Mouse (Mus musculus): ENCODE measurements at regions not wholly inside any gene's neighbourhood (a gene's known extent, or its start where the extent isn't known, plus 50 kb on each side); places are given as distances from the start of the nearest gene placed in this dataset.

GRCm38 (mm10) chr17:82999710-83000109, 215.4 kb upstream of the Pkdcc start:
- no peak overlapping the region for H3K27ac ChIP-seq (ENCODE audit: low read depth, low read length)
- H3K4me1 ChIP-seq (replicated peaks; ENCODE audit: control insufficient read depth, insufficient read depth, low read length): no peaks in the 10 kb centered on the region
- no peak overlapping the region for H3K4me3 ChIP-seq (ENCODE audit: low read depth, low read length)
- no peak for ATAC-seq (replicated peaks; ENCODE audit: low FRiP score)
- H3K9ac ChIP-seq (ENCODE audit: low read depth, low read length): no peak overlapping the region
- H3K27me3 ChIP-seq (replicated peaks; ENCODE audit: control insufficient read depth, insufficient read depth, low read length): no peaks in the 10 kb centered on the region
- no peak overlapping the region for H3K4me2 ChIP-seq
- no peak for DNase-seq (ENCODE audit: low spot score)
- WGBS: 75% methylated on average over 10 of the region's 10 CpGs
- H3K9me3 ChIP-seq (ENCODE audit: control insufficient read depth, low read length): no peaks in the 10 kb centered on the region
- H3K36me3 ChIP-seq (ENCODE audit: control insufficient read depth, insufficient read depth, low read length): no peaks in the 10 kb centered on the region

- Histone ChIP-seq H3K4me1 (replicated peaks; ENCODE audit: control insufficient read depth, insufficient read depth, low read length) (no peaks in the 10 kb centered on the region), H3K27me3 (replicated peaks; ENCODE audit: control insufficient read depth, insufficient read depth, low read length) (no peaks in the 10 kb centered on the region), H3K36me3 (ENCODE audit: control insufficient read depth, insufficient read depth, low read length) (no peaks in the 10 kb centered on the region), H3K9ac (ENCODE audit: low read depth, low read length) (no peak overlapping the region), H3K4me2 (no peak overlapping the region), H3K9me3 (ENCODE audit: control insufficient read depth, low read length) (no peaks in the 10 kb centered on the region), H3K27ac (ENCODE audit: low read depth, low read length) (no peak overlapping the region), H3K4me3 (ENCODE audit: low read depth, low read length) (no peak overlapping the region)
- ATAC-seq (replicated peaks; ENCODE audit: low FRiP score) (no peak), DNase-seq (ENCODE audit: low spot score) (no peak)
- 67% methylated on average over 8 of the region's 8 CpGs for WGBS
Measured at GRCm38 (mm10) chr17:83000411-83000810, 214.7 kb upstream of the Pkdcc start.

GRCm38 (mm10) chr17:83001567-83001966, 213.5 kb upstream of the Pkdcc start:
- no peak overlapping the region for H3K9ac ChIP-seq (ENCODE audit: low read depth, low read length)
- ATAC-seq (replicated peaks; ENCODE audit: low FRiP score): 0 out of 2 replicates have a peak, but pooled peaks have one; percentile 43
- DNase-seq (ENCODE audit: low spot score): no peak
- no peak overlapping the region for H3K4me3 ChIP-seq (ENCODE audit: low read depth, low read length)
- no peak overlapping the region for H3K27ac ChIP-seq (ENCODE audit: low read depth, low read length)
- H3K36me3 ChIP-seq (ENCODE audit: control insufficient read depth, insufficient read depth, low read length): no peaks in the 10 kb centered on the region
- no peaks in the 10 kb centered on the region for H3K4me1 ChIP-seq (replicated peaks; ENCODE audit: control insufficient read depth, insufficient read depth, low read length)
- H3K9me3 ChIP-seq (ENCODE audit: control insufficient read depth, low read length): no peaks in the 10 kb centered on the region
- 5% methylated on average over 2 of the region's 2 CpGs for WGBS
- H3K27me3 ChIP-seq (replicated peaks; ENCODE audit: control insufficient read depth, insufficient read depth, low read length): no peaks in the 10 kb centered on the region
- H3K4me2 ChIP-seq: no peak overlapping the region

- H3K9me3 ChIP-seq (ENCODE audit: control insufficient read depth, low read length): no peaks in the 10 kb centered on the region
- DNase-seq (ENCODE audit: low spot score): no peak
- no peak overlapping the region for H3K9ac ChIP-seq (ENCODE audit: low read depth, low read length)
- H3K4me2 ChIP-seq: no peak overlapping the region
- no peaks in the 10 kb centered on the region for H3K36me3 ChIP-seq (ENCODE audit: control insufficient read depth, insufficient read depth, low read length)
- no peak overlapping the region for H3K27ac ChIP-seq (ENCODE audit: low read depth, low read length)
- H3K4me3 ChIP-seq (ENCODE audit: low read depth, low read length): no peak overlapping the region
- no peak for ATAC-seq (replicated peaks; ENCODE audit: low FRiP score)
- H3K4me1 ChIP-seq (replicated peaks; ENCODE audit: control insufficient read depth, insufficient read depth, low read length): no peaks in the 10 kb centered on the region
- 88% methylated on average over 1 of the region's 1 CpGs for WGBS
- no peaks in the 10 kb centered on the region for H3K27me3 ChIP-seq (replicated peaks; ENCODE audit: control insufficient read depth, insufficient read depth, low read length)
Measured at GRCm38 (mm10) chr17:83010845-83011244, 204.2 kb upstream of the Pkdcc start.

GRCm38 (mm10) chr17:83015656-83016055, 199.4 kb upstream of the Pkdcc start:
- no peak overlapping the region for H3K4me2 ChIP-seq
- WGBS: 38% methylated on average over 2 of the region's 2 CpGs
- no peak for DNase-seq (ENCODE audit: low spot score)

GRCm38 (mm10) chr17:83016936-83017335, 198.2 kb upstream of the Pkdcc start:
- Histone ChIP-seq H3K36me3 (ENCODE audit: control insufficient read depth, insufficient read depth, low read length) (no peaks in the 10 kb centered on the region), H3K4me3 (ENCODE audit: low read depth, low read length) (no peak overlapping the region), H3K27me3 (replicated peaks; ENCODE audit: control insufficient read depth, insufficient read depth, low read length) (no peaks in the 10 kb centered on the region), H3K27ac (ENCODE audit: low read depth, low read length) (no peak overlapping the region), H3K9ac (ENCODE audit: low read depth, low read length) (no peak overlapping the region), H3K4me1 (replicated peaks; ENCODE audit: control insufficient read depth, insufficient read depth, low read length) (no peaks in the 10 kb centered on the region), H3K4me2 (no peak overlapping the region), H3K9me3 (ENCODE audit: control insufficient read depth, low read length) (no peaks in the 10 kb centered on the region)
- no peak for DNase-seq (ENCODE audit: low spot score)
- no peak for ATAC-seq (replicated peaks; ENCODE audit: low FRiP score)
- WGBS: 88% methylated on average over 5 of the region's 5 CpGs

More at GRCm38 (mm10) chr17:83015656-83016055, 199.4 kb upstream of the Pkdcc start:
- Histone ChIP-seq H3K9me3 (ENCODE audit: control insufficient read depth, low read length) (no peaks in the 10 kb centered on the region), H3K4me1 (replicated peaks; ENCODE audit: control insufficient read depth, insufficient read depth, low read length) (no peaks in the 10 kb centered on the region), H3K4me3 (ENCODE audit: low read depth, low read length) (no peak overlapping the region), H3K27me3 (replicated peaks; ENCODE audit: control insufficient read depth, insufficient read depth, low read length) (no peaks in the 10 kb centered on the region), H3K27ac (ENCODE audit: low read depth, low read length) (no peak overlapping the region), H3K9ac (ENCODE audit: low read depth, low read length) (no peak overlapping the region), H3K36me3 (ENCODE audit: control insufficient read depth, insufficient read depth, low read length) (no peaks in the 10 kb centered on the region)
- ATAC-seq (replicated peaks; ENCODE audit: low FRiP score): no peak

GRCm38 (mm10) chr17:83019267-83019666, 195.8 kb upstream of the Pkdcc start:
- DNase-seq (ENCODE audit: low spot score): no peak
- Histone ChIP-seq H3K27ac (ENCODE audit: low read depth, low read length) (no peak overlapping the region), H3K36me3 (ENCODE audit: control insufficient read depth, insufficient read depth, low read length) (no peaks in the 10 kb centered on the region), H3K9me3 (ENCODE audit: control insufficient read depth, low read length) (no peaks in the 10 kb centered on the region), H3K4me1 (replicated peaks; ENCODE audit: control insufficient read depth, insufficient read depth, low read length) (no peaks in the 10 kb centered on the region), H3K27me3 (replicated peaks; ENCODE audit: control insufficient read depth, insufficient read depth, low read length) (no peaks in the 10 kb centered on the region), H3K4me3 (ENCODE audit: low read depth, low read length) (no peak overlapping the region), H3K9ac (ENCODE audit: low read depth, low read length) (no peak overlapping the region), H3K4me2 (no peak overlapping the region)
- no peak for ATAC-seq (replicated peaks; ENCODE audit: low FRiP score)
- 60% methylated on average over 5 of the region's 5 CpGs for WGBS

- no peaks in the 10 kb centered on the region for H3K4me1 ChIP-seq (replicated peaks; ENCODE audit: control insufficient read depth, insufficient read depth, low read length)
- H3K4me2 ChIP-seq: no peak overlapping the region
- H3K27me3 ChIP-seq (replicated peaks; ENCODE audit: control insufficient read depth, insufficient read depth, low read length): no peaks in the 10 kb centered on the region
- no peak for ATAC-seq (replicated peaks; ENCODE audit: low FRiP score)
- H3K9me3 ChIP-seq (ENCODE audit: control insufficient read depth, low read length): no peaks in the 10 kb centered on the region
- DNase-seq (ENCODE audit: low spot score): no peak
- H3K4me3 ChIP-seq (ENCODE audit: low read depth, low read length): no peak overlapping the region
- WGBS: 83% methylated on average over 10 of the region's 10 CpGs
- H3K27ac ChIP-seq (ENCODE audit: low read depth, low read length): no peak overlapping the region
- H3K36me3 ChIP-seq (ENCODE audit: control insufficient read depth, insufficient read depth, low read length): no peaks in the 10 kb centered on the region
- H3K9ac ChIP-seq (ENCODE audit: low read depth, low read length): no peak overlapping the region
Measured at GRCm38 (mm10) chr17:83020576-83020975, 194.5 kb upstream of the Pkdcc start.

GRCm38 (mm10) chr17:83025340-83025816, 189.7 kb upstream of the Pkdcc start:
- peak; percentile 41; the same call in 1 of the 2 replicates for ATAC-seq (replicated peaks; ENCODE audit: low FRiP score)
- Histone ChIP-seq H3K27ac (ENCODE audit: low read depth, low read length) (no peak overlapping the region), H3K9me3 (ENCODE audit: control insufficient read depth, low read length) (peaks cover 3% of the 10 kb centered on the region; the same call in 1 of the 2 replicates), H3K9ac (ENCODE audit: low read depth, low read length) (no peak overlapping the region), H3K27me3 (replicated peaks; ENCODE audit: control insufficient read depth, insufficient read depth, low read length) (no peaks in the 10 kb centered on the region), H3K36me3 (ENCODE audit: control insufficient read depth, insufficient read depth, low read length) (no peaks in the 10 kb centered on the region), H3K4me3 (ENCODE audit: low read depth, low read length) (no peak overlapping the region), H3K4me1 (replicated peaks; ENCODE audit: control insufficient read depth, insufficient read depth, low read length) (no peaks in the 10 kb centered on the region), H3K4me2 (no peak overlapping the region)
- WGBS: 13% methylated on average over 5 of the region's 5 CpGs
- DNase-seq (ENCODE audit: low spot score): peak; percentile 70
